Mouse (Mus musculus): ENCODE measurements around the gene Fbl. TPM values are rescaled to one million over a fixed set of nuclear protein-coding genes. Genes with fewer than 3 reads are reported as not detected.

Fbl gene
- polyA plus RNA-seq, 1 experiment from 2014 or later, result 66.1 TPM

Other genes with a start within 250 kb of the Fbl start
- gene Zfp974, start 240.2 kb upstream of the Fbl start, polyA plus RNA-seq (2015; fragmentation: Nextera tagmentation; extraction: Ambion mirVana), result 12.2 and 14.8 TPM in 2 replicates
- 27.0 and 28.9 TPM in 2 replicates for gene Zfp780b, start 190.5 kb upstream of the Fbl start, polyA plus RNA-seq (2015; fragmentation: Nextera tagmentation; extraction: Ambion mirVana)
- 6.2 and 6.4 TPM in 2 replicates for gene Zfp850, start 155.6 kb upstream of the Fbl start, polyA plus RNA-seq (2015; fragmentation: Nextera tagmentation; extraction: Ambion mirVana)
- gene Psmc4, start 119.6 kb upstream of the Fbl start, polyA plus RNA-seq (2015; fragmentation: Nextera tagmentation; extraction: Ambion mirVana), result 275 and 283 TPM in 2 replicates
- 0.71 and 1.0 TPM in 2 replicates for gene Fcgbp, start 98.5 kb upstream of the Fbl start, polyA plus RNA-seq (2015; fragmentation: Nextera tagmentation; extraction: Ambion mirVana)
- gene 9530053A07Rik, start 40.2 kb upstream of the Fbl start, polyA plus RNA-seq (2015; fragmentation: Nextera tagmentation; extraction: Ambion mirVana), result 0.10 and 0.13 TPM in 2 replicates
- 8.1 and 9.9 TPM in 2 replicates for gene Dyrk1b, start 9.8 kb downstream of the Fbl start, polyA plus RNA-seq (2015; fragmentation: Nextera tagmentation; extraction: Ambion mirVana)
- 2.9 and 3.7 TPM in 2 replicates for gene Eid2, start 98.2 kb downstream of the Fbl start, polyA plus RNA-seq (2015; fragmentation: Nextera tagmentation; extraction: Ambion mirVana)
- gene Eid2b, start 108.0 kb downstream of the Fbl start, polyA plus RNA-seq (2015; fragmentation: Nextera tagmentation; extraction: Ambion mirVana), result 33.5 and 36.3 TPM in 2 replicates
- 1.7 and 3.1 TPM in 2 replicates for gene Selenov, start 121.5 kb downstream of the Fbl start, polyA plus RNA-seq (2015; fragmentation: Nextera tagmentation; extraction: Ambion mirVana)
- gene Dll3, start 132.5 kb downstream of the Fbl start, polyA plus RNA-seq (2015; fragmentation: Nextera tagmentation; extraction: Ambion mirVana), result 18.6 and 19.2 TPM in 2 replicates
- 131 and 142 TPM in 2 replicates for gene Timm50, start 142.4 kb downstream of the Fbl start, polyA plus RNA-seq (2015; fragmentation: Nextera tagmentation; extraction: Ambion mirVana)
- gene Supt5, start 169.0 kb downstream of the Fbl start, polyA plus RNA-seq (2015; fragmentation: Nextera tagmentation; extraction: Ambion mirVana), result 94.9 and 112 TPM in 2 replicates
- 430 and 440 TPM in 2 replicates for gene Rps16, start 180.9 kb downstream of the Fbl start, polyA plus RNA-seq (2015; fragmentation: Nextera tagmentation; extraction: Ambion mirVana)
- 18.8 and 26.7 TPM in 2 replicates for gene Plekhg2, start 202.9 kb downstream of the Fbl start, polyA plus RNA-seq (2015; fragmentation: Nextera tagmentation; extraction: Ambion mirVana)
- 3.9 and 4.0 TPM in 2 replicates for gene Zfp36, start 210.5 kb downstream of the Fbl start, polyA plus RNA-seq (2015; fragmentation: Nextera tagmentation; extraction: Ambion mirVana)
- gene Med29, start 223.0 kb downstream of the Fbl start, polyA plus RNA-seq (2015; fragmentation: Nextera tagmentation; extraction: Ambion mirVana), result 42.7 and 47.2 TPM in 2 replicates
- gene Paf1, start 223.2 kb downstream of the Fbl start, polyA plus RNA-seq (2015; fragmentation: Nextera tagmentation; extraction: Ambion mirVana), result 89.9 and 102 TPM in 2 replicates

All from hindbrain, embryonic 16.5 days (tissue).